Mouse (Mus musculus) olfactory bulb, adult 2 months (tissue): ENCODE results near the gene Mpnd. TPM values are rescaled to one million over a fixed set of nuclear protein-coding genes. Genes with fewer than 3 reads are reported as not detected.

ENCODE experiments used
- H3K27ac ChIP-seq: fragments of 200-500 bp; 2 replicates; pipeline ENCODE4 v1.5.1; 2012; ENCODE audit warnings: low read depth, low read length; ENCODE audit not compliant: insufficient read depth
- H3K4me1 ChIP-seq: fragments of 200-500 bp; 2 replicates; pipeline ENCODE4 v1.6.1; 2012; ENCODE audit warnings: low read length; ENCODE audit not compliant: control insufficient read depth, insufficient read depth
- H3K4me3 ChIP-seq: fragments of 200-500 bp; 2 replicates; pipeline ENCODE4 v1.5.1; 2012; ENCODE audit warnings: mild to moderate bottlenecking, low read depth, low read length, moderate library complexity; ENCODE audit not compliant: insufficient read depth
- CTCF ChIP-seq: fragments of 200-500 bp; IDR thresholded peaks from 2 replicates; pipeline ENCODE4 v1.5.1; 2012; ENCODE audit warnings: low read depth, mild to moderate bottlenecking, low read length, moderate library complexity; ENCODE audit not compliant: insufficient read depth
- POLR2A ChIP-seq: fragments of 200-500 bp; IDR thresholded peaks from 2 replicates; pipeline ENCODE4 v1.6.1; 2012; ENCODE audit warnings: mild to moderate bottlenecking, low read depth, low read length, moderate library complexity; ENCODE audit not compliant: insufficient read depth
- WGBS: fragments of 180-500 bp; shearing (Covaris S2); methylation state at CpG from one replicate; pipeline ENCODE4 v1.1.7; 2018; 5-methylcytosine and 5-hydroxymethylcytosine counted together
- polyA plus RNA-seq: library from polyadenylated mRNA; stranded (reverse); fragments of >200 nt; gene quantifications from 2 replicates; pipeline ENCODE4 v1.2.4, GENCODE M21; 2012; ENCODE audit warnings: low replicate concordance; ENCODE audit not compliant: missing spikeins, insufficient read depth, insufficient read length

Mpnd gene
- polyA plus RNA-seq, 1 experiment = not detected

GRCm38 (mm10) chr17:56024476-56024875 is 19.0 kb downstream of the Mpnd start:
- peaks cover 39% of the 10 kb centered on the region for H3K4me1 ChIP-seq
- no peak for TF ChIP-seq CTCF
- no peak overlapping the region for H3K4me3 ChIP-seq
- no peak overlapping the region for H3K27ac ChIP-seq
- WGBS = 61% methylated on average over 2 of the region's 2 CpGs

DNA sequence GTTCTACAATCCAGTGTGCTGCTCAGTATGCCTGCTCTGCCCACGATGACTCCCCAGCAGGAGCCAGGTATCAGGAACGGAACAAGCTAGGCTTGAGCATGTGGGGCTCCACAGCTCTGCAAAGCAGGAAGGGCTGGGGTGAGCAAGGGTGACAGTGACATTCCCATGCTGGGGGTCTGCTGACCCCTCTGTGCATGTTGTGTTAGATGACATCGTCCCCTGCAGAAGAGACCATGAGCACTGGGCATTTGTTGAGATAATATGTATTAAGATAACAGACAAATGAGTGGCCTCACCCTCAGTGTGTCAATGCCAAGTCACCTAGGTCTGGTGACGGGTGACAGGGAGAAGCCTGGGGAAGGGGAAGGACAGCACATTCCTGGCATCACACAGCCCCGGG is 19.4 kb downstream of the Mpnd start:
- Histone ChIP-seq H3K27ac (no peak overlapping the region), H3K4me3 (no peak overlapping the region), H3K4me1 (peaks cover 39% of the 10 kb centered on the region)
- 81% methylated on average over 5 of the region's 5 CpGs for WGBS
- TF ChIP-seq CTCF (no peak), POLR2A (no peak)

GRCm38 (mm10) chr17:56026303-56026702 is 20.8 kb downstream of the Mpnd start:
- H3K4me1 ChIP-seq = peaks cover 39% of the 10 kb centered on the region
- WGBS = 96% methylated on average over 1 of the region's 1 CpGs
- TF ChIP-seq POLR2A = no peak
- no peak for TF ChIP-seq CTCF

DNA sequence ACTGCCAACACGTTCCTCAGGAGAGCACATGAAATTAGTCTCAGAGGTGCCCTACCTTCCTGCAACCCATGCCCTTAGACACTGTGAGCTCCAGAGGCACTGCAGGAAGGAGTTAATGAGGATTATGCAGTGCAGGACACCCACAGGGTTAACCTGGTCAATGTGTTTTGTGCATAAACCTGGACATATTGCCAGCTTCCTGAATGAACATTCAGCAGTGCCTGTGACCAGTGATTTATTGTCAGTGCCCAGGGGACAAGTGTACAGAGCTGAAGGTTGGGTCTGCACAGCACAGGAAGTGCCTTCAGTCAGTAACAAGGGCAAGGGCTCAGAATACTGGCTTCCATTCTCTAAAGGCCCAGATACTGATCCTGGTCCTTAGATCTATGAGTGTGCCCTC is 21.4 kb downstream of the Mpnd start:
- 83% methylated on average over 1 of the region's 1 CpGs for WGBS
- TF ChIP-seq CTCF = no peak
- no peak for TF ChIP-seq POLR2A
- Histone ChIP-seq H3K27ac (no peak overlapping the region), H3K4me1 (peaks cover 33% of the 10 kb centered on the region), H3K4me3 (no peak overlapping the region)

More at GRCm38 (mm10) chr17:56026303-56026702, 20.8 kb downstream of the Mpnd start:
- no peak overlapping the region for H3K27ac ChIP-seq
- H3K4me3 ChIP-seq = no peak overlapping the region

GRCm38 (mm10) chr17:56027801-56028441 is 22.4 kb downstream of the Mpnd start:
- TF ChIP-seq CTCF (no peak), POLR2A (no peak)
- Histone ChIP-seq H3K27ac (no peak overlapping the region), H3K4me3 (no peak overlapping the region), H3K4me1 (peaks cover 29% of the 10 kb centered on the region)
- WGBS = 78% methylated on average over 5 of the region's 5 CpGs

GRCm38 (mm10) chr17:56030238-56030870 is 24.8 kb downstream of the Mpnd start:
- TF ChIP-seq POLR2A (no peak), CTCF (no peak)
- 78% methylated on average over 9 of the region's 9 CpGs for WGBS
- H3K27ac ChIP-seq = no peak overlapping the region
- peaks cover 37% of the 10 kb centered on the region for H3K4me1 ChIP-seq
- H3K4me3 ChIP-seq = no peak overlapping the region

DNA sequence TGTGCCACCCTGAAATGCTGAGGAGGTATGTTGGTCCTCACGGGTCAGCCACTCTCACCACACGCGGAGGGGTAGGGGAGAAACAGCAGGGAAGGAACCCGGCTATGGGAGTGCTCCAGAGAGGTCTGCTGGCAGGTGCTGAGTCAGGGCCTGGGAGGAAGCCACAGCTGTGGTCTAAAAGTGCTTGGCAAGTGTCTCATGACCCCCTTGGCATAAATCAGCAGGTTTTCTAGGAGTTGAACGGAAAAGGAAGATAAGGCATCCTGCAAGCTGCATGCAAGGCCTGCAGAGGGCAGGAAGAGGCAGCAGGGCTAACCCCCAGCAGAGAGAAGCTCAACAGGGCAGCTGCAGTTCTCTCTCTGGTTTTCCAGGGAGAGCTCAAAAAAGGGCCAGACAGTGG is 25.4 kb downstream of the Mpnd start:
- TF ChIP-seq CTCF (no peak), POLR2A (no peak)
- peaks cover 37% of the 10 kb centered on the region for H3K4me1 ChIP-seq
- no peak overlapping the region for H3K4me3 ChIP-seq
- no peak overlapping the region for H3K27ac ChIP-seq
- WGBS = 63% methylated on average over 5 of the region's 5 CpGs

DNA sequence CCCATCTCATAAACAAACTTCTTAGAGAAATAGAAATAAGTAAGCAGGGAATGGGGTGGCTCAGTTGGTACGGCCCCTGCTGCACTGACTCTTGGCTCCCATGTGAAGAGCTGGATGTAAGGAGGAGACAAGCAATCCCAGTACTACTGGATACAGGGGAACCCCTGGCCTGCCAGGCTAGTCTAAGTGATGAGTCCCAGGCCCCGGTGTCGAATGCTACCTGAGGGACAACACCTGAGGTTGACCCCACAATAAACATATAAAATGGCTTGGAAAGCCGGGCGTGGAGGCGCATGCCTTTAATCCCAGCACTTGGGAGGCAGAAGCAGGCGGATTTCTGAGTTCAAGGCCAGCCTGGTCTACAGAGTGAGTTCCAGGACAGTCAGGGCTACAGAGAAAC is 25.9 kb downstream of the Mpnd start:
- no peak for TF ChIP-seq POLR2A
- TF ChIP-seq CTCF = no peak
- Histone ChIP-seq H3K4me3 (no peak overlapping the region), H3K4me1 (peaks cover 37% of the 10 kb centered on the region), H3K27ac (no peak overlapping the region)
- 95% methylated on average over 7 of the region's 7 CpGs for WGBS

DNA sequence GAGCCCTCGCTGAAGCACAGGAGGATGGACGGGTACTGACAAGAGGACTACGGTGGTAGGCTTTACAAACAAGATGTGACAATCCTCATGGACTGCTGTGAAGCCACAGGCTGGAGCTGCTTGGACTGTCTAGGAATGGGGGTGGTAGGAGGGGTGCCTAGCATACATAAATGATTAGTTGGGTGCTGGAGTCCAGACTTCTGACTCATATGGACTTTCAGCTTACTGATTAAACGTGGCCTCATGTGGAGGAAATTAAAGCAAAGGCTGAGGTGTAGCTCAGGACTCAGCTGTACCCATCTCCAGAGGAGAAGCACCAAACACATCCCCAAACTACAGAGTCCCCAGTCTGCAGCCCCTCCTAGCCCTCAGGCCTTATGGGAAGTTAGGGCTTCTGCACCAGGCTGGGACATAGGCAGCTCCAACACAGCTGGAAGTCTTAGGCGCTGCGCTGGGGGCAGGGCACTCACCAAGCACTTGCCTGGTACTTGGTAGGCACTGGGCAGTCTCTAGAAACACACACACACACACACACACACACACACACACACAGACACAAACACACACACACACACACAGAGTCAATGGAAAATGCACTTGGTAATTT is 26.7 kb downstream of the Mpnd start:
- Histone ChIP-seq H3K27ac (no peak overlapping the region), H3K4me1 (peaks cover 40% of the 10 kb centered on the region), H3K4me3 (no peak overlapping the region)
- 73% methylated on average over 6 of the region's 6 CpGs for WGBS
- TF ChIP-seq POLR2A (no peak), CTCF (no peak)
